Mouse (Mus musculus) liver, embryonic 14 days (tissue): ENCODE measurements around the gene Nfu1. TPM values are rescaled to one million over a fixed set of nuclear protein-coding genes. Genes with fewer than 3 reads are reported as not detected.

Source experiments
- polyA plus RNA-seq: library from polyadenylated mRNA; depleted of rRNA; stranded (reverse); fragments of >200 nt; gene quantifications from 2 replicates; pipeline ENCODE4 v1.2.3, GENCODE M21; 2012; rRNA removed

Nfu1 gene
- polyA plus RNA-seq, result 42.4 and 55.3 TPM in 2 replicates

GRCm38 (mm10) chr6:87008887-87009286 lies at the start of gene Nfu1:
TSS of gene Nfu1 (plus strand) at chr6:87009236.

GRCm38 (mm10) chr6:87042337-87043130 lies 33.5 kb downstream of the Nfu1 start, which contains the start of gene Gfpt1:
TSS of gene Gfpt1 (plus strand) at chr6:87042846.

Other genes starting within 250 kb of the Nfu1 start
- gene Anxa4, start 215.7 kb upstream of the Nfu1 start, polyA plus RNA-seq, result 15.2 and 18.2 TPM in 2 replicates
- 2.1 and 2.8 TPM in 2 replicates for gene Aak1, start 159.7 kb upstream of the Nfu1 start, polyA plus RNA-seq
- gene Gfpt1, start 33.6 kb downstream of the Nfu1 start, polyA plus RNA-seq, result 5.6 and 6.0 TPM in 2 replicates
- 0.09 TPM in 2 replicates for gene D6Ertd527e, start 95.5 kb downstream of the Nfu1 start, polyA plus RNA-seq